ENCODE assay signal across 17 mouse cellular contexts in genomic region chr17:90078488-90078887, GRCm38 (mm10).
DNase-seq lines count a peak whose midpoint lies in the region; ATAC-seq and TF ChIP-seq lines count a peak whose summit lies in the region.
"Had no signal": no experiment of that assay in that cellular context is flagged by ENCODE, and none has a peak within 500 bp of the region (broad histone marks: within the 10 kb centered on the region; RNA-seq: fewer than 3 reads in every experiment).

No protein-coding gene starts in this region.

- no peaks in the 10 kb centered on the region for H3K9me3 ChIP-seq in intestine, embryonic 15.5 days
- no peaks in the 10 kb centered on the region for H3K9me3 ChIP-seq in intestine, postnatal 0 days (ENCODE audit: control insufficient read depth)
- no peaks in the 10 kb centered on the region for H3K9me3 ChIP-seq in hindbrain, embryonic 15.5 days
- H3K9me3 ChIP-seq in kidney, embryonic 16.5 days (ENCODE audit: low read length) = no peaks in the 10 kb centered on the region
- H3K9me3 ChIP-seq: embryonic facial prominence, embryonic 13.5 days; kidney, embryonic 15.5 days; liver, embryonic 12.5 days had no signal

- H3K9ac ChIP-seq in intestine, embryonic 15.5 days = no peak overlapping the region
- H3K9ac ChIP-seq in intestine, postnatal 0 days (ENCODE audit: low read depth, low read length) = no peak overlapping the region
- no peak overlapping the region for H3K9ac ChIP-seq in hindbrain, embryonic 15.5 days
- H3K9ac ChIP-seq in kidney, embryonic 16.5 days (replicated peaks; ENCODE audit: low read length) = no peak overlapping the region
- H3K9ac ChIP-seq: embryonic facial prominence, embryonic 13.5 days; kidney, embryonic 15.5 days; liver, embryonic 12.5 days; lung, embryonic 14.5 days had no signal

- H3K4me2 ChIP-seq in intestine, embryonic 15.5 days (replicated peaks) = no peak overlapping the region
- H3K4me2 ChIP-seq in intestine, postnatal 0 days (replicated peaks; ENCODE audit: low read depth) = no peak overlapping the region
- no peak overlapping the region for H3K4me2 ChIP-seq in hindbrain, embryonic 15.5 days
- no peak overlapping the region for H3K4me2 ChIP-seq in kidney, embryonic 16.5 days (replicated peaks; ENCODE audit: low read depth, low read length)
- H3K4me2 ChIP-seq: embryonic facial prominence, embryonic 13.5 days; kidney, embryonic 15.5 days; liver, embryonic 12.5 days; lung, embryonic 14.5 days had no signal

- peak; percentile 9 to 55 for DNase-seq in adrenal gland, adult (ENCODE audit: inconsistent age in 2 of 2, low spot score in 1 of 2)
- no peak for DNase-seq in adrenal gland, postnatal 25 days
- peak; percentile 4 for DNase-seq in adrenal gland, postnatal 10 days
- no peak for DNase-seq in c-Kit-positive CD71-positive TER-119-positive erythroid progenitor cells, embryonic 14.5 days (ENCODE audit: low spot score)
- DNase-seq: gastrocnemius, postnatal 36 days; heart, postnatal 14 days; left cerebral cortex, postnatal 4 days; lung, embryonic 14.5 days; thymus, adult 18-20 months had no signal

- H3K27ac ChIP-seq in intestine, embryonic 15.5 days = no peak overlapping the region
- H3K27ac ChIP-seq in intestine, postnatal 0 days (ENCODE audit: low read depth, low read length) = no peak overlapping the region
- H3K27ac ChIP-seq in hindbrain, embryonic 15.5 days (replicated peaks) = no peak overlapping the region
- no peak overlapping the region for H3K27ac ChIP-seq in kidney, embryonic 16.5 days (ENCODE audit: low read length)
- H3K27ac ChIP-seq: embryonic facial prominence, embryonic 13.5 days; kidney, embryonic 15.5 days; liver, embryonic 12.5 days; macrophage had no signal

- WGBS in intestine, embryonic 15.5 days = 39% methylated on average over 3 of the region's 3 CpGs
- WGBS in intestine, postnatal 0 days = 36% methylated on average over 3 of the region's 3 CpGs
- 31% methylated on average over 3 of the region's 3 CpGs for WGBS in hindbrain, embryonic 15.5 days
- WGBS in kidney, embryonic 16.5 days = 33% methylated on average over 3 of the region's 3 CpGs

- no peak overlapping the region for H3K4me3 ChIP-seq in intestine, embryonic 15.5 days (replicated peaks)
- H3K4me3 ChIP-seq in intestine, postnatal 0 days (ENCODE audit: low read depth, low read length) = no peak overlapping the region
- H3K4me3 ChIP-seq in hindbrain, embryonic 15.5 days = no peak overlapping the region
- no peak overlapping the region for H3K4me3 ChIP-seq in kidney, embryonic 16.5 days (ENCODE audit: low read length)
- H3K4me3 ChIP-seq: embryonic facial prominence, embryonic 13.5 days; kidney, embryonic 15.5 days; liver, embryonic 12.5 days had no signal

- no peak for TF ChIP-seq CTCF in intestine, postnatal 0 days (IDR thresholded peaks at IDR 0.05; ENCODE audit: low read depth)

- H3K27me3 ChIP-seq in intestine, embryonic 15.5 days (replicated peaks) = no peaks in the 10 kb centered on the region
- no peaks in the 10 kb centered on the region for H3K27me3 ChIP-seq in intestine, postnatal 0 days (replicated peaks; ENCODE audit: control insufficient read depth, insufficient read depth, low read length)
- H3K27me3 ChIP-seq in hindbrain, embryonic 15.5 days = no peaks in the 10 kb centered on the region
- no peaks in the 10 kb centered on the region for H3K27me3 ChIP-seq in kidney, embryonic 16.5 days (ENCODE audit: insufficient read depth, low read length)
- H3K27me3 ChIP-seq: embryonic facial prominence, embryonic 13.5 days; kidney, embryonic 15.5 days; liver, embryonic 12.5 days had no signal

- H3K4me1 ChIP-seq in intestine, embryonic 15.5 days (replicated peaks) = no peaks in the 10 kb centered on the region
- no peaks in the 10 kb centered on the region for H3K4me1 ChIP-seq in intestine, postnatal 0 days (replicated peaks; ENCODE audit: control insufficient read depth, insufficient read depth, low read length)
- H3K4me1 ChIP-seq in hindbrain, embryonic 15.5 days (replicated peaks) = peaks cover 6% of the 10 kb centered on the region; the same call in 1 of the 2 replicates
- H3K4me1 ChIP-seq in kidney, embryonic 16.5 days (ENCODE audit: insufficient read depth, low read length) = no peaks in the 10 kb centered on the region
- H3K4me1 ChIP-seq: embryonic facial prominence, embryonic 13.5 days; kidney, embryonic 15.5 days; liver, embryonic 12.5 days had no signal

- ATAC-seq in intestine, embryonic 15.5 days = peak; percentile 31; the same call in 1 of the 2 replicates
- ATAC-seq in intestine, postnatal 0 days = no peak
- peak; percentile 38; the same call in 1 of the 2 replicates for ATAC-seq in hindbrain, embryonic 15.5 days (ENCODE audit: low FRiP score, low read depth)
- no peak for ATAC-seq in kidney, embryonic 16.5 days (ENCODE audit: low FRiP score, low TSS enrichment)
- ATAC-seq: liver, embryonic 12.5 days had no signal

- no peaks in the 10 kb centered on the region for H3K36me3 ChIP-seq in intestine, embryonic 15.5 days
- no peaks in the 10 kb centered on the region for H3K36me3 ChIP-seq in intestine, postnatal 0 days (ENCODE audit: control insufficient read depth, insufficient read depth)
- no peaks in the 10 kb centered on the region for H3K36me3 ChIP-seq in hindbrain, embryonic 15.5 days
- H3K36me3 ChIP-seq in kidney, embryonic 16.5 days (ENCODE audit: insufficient read depth, low read length) = no peaks in the 10 kb centered on the region
- H3K36me3 ChIP-seq: embryonic facial prominence, embryonic 13.5 days; kidney, embryonic 15.5 days; liver, embryonic 12.5 days had no signal

Comparison
In these comparisons a context has a peak if more than half of its experiments do, and no peak if none do; other contexts are left out.
1. DNase-seq: peak in adrenal gland, adult (2 of 2) and adrenal gland, postnatal 10 days (single experiment); none in adrenal gland, postnatal 25 days (single experiment) and c-Kit-positive CD71-positive TER-119-positive erythroid progenitor cells, embryonic 14.5 days (single experiment).
2. ATAC-seq: peak in intestine, embryonic 15.5 days (single experiment) and hindbrain, embryonic 15.5 days (single experiment); none in intestine, postnatal 0 days (single experiment) and kidney, embryonic 16.5 days (single experiment).